Mouse (Mus musculus) E14TG2a.4 (cell line): ENCODE measurements at regions not wholly inside any gene's neighbourhood (a gene's known extent, or its start where the extent isn't known, plus 50 kb on each side); places are given as distances from the start of the nearest gene placed in this dataset.

Experiments used
- CTCF ChIP-seq: conservative IDR thresholded peaks from 2 replicates; pipeline ENCODE4 v1.5.1; 2014; ENCODE audit warnings: low read length
- NANOG ChIP-seq: IDR thresholded peaks from 2 replicates; pipeline ENCODE4 v1.6.1; 2014; ENCODE audit warnings: borderline replicate concordance, low read length, mixed read lengths
- POU5F1 ChIP-seq: IDR thresholded peaks from 2 replicates; pipeline ENCODE4 v1.6.1; 2014; ENCODE audit warnings: low read length, borderline replicate concordance

GRCm38 (mm10) chr13:78717686-78718431, 518.3 kb upstream of the Nr2f1 start:
- TF ChIP-seq CTCF (no peak), POU5F1 (no peak), NANOG (no peak)
